Mouse (Mus musculus): Measurements from ENCODE around the gene Golt1a.

DNA sequence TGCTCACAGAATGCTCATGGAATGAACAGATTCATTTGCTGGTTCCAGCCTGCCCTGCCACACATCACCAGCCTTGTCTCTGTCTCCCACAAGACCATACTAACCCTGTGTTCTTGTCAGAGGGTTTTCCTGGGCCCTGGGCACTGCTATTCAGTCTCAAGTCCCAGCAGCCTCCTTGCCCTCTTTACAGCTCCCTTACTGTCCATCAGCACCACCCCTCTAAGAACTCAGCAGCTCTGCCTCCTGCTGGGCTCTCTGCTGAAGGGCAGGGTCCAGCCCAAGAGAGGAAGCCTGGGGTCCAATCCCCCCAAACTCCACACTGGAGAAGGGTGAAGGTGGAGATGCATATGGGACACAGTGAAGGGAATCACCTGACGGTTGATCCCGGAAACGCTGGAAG is 41.1 kb upstream of the Golt1a start:
- no peak for TF ChIP-seq CTCF (IDR thresholded peaks at IDR 0.05; ENCODE audit: borderline replicate concordance, control insufficient read depth, extremely low read depth, insufficient read depth, low read length, poor library complexity)
- TF ChIP-seq POLR2A (IDR thresholded peaks at IDR 0.05; ENCODE audit: control insufficient read depth, extremely low read depth, insufficient read depth, low read length, poor library complexity) = no peak
